Mouse (Mus musculus) gastrocnemius, adult 2 months (tissue): ENCODE data around the gene Tmem131l. TPM values are rescaled to one million over a fixed set of nuclear protein-coding genes. Genes with fewer than 3 reads are reported as not detected.
"Not testable (repeated sequence)": the region's sequence is repeated elsewhere in the genome, so short reads cannot be mapped to it uniquely, and the experiment has no call there.

Experiments used
- DNase-seq: peaks from one replicate; pipeline ENCODE4 v3.0.0; 2022
- H3K27ac ChIP-seq: fragments of 200-600 bp; 2 replicates; pipeline ENCODE4 v1.8.1; 2022; ENCODE audit warnings: mild to moderate bottlenecking
- H3K4me3 ChIP-seq: fragments of 200-600 bp; 2 replicates; pipeline ENCODE4 v1.8.1; 2022; ENCODE audit warnings: mild to moderate bottlenecking, moderate library complexity
- CTCF ChIP-seq: fragments of 200-600 bp; IDR thresholded peaks from 2 replicates; pipeline ENCODE4 v1.8.1; 2022; ENCODE audit warnings: antibody characterized with exemption, mild to moderate bottlenecking, moderate library complexity
- intact Hi-C: fragments of 180-260 bp; cut with DNase I; formaldehyde crosslinking; loops from one replicate; pipeline ENCODE4 v1.15.1; 2025
- total RNA-seq, 2 experiments: library from RNA; stranded (reverse); gene quantifications; 2 replicates each; pipeline ENCODE4 v1.2.3; 2021

Gene Tmem131l
- total RNA-seq, 2 experiments from 2014 or later, result 12.0 to 17.4 TPM

DNA sequence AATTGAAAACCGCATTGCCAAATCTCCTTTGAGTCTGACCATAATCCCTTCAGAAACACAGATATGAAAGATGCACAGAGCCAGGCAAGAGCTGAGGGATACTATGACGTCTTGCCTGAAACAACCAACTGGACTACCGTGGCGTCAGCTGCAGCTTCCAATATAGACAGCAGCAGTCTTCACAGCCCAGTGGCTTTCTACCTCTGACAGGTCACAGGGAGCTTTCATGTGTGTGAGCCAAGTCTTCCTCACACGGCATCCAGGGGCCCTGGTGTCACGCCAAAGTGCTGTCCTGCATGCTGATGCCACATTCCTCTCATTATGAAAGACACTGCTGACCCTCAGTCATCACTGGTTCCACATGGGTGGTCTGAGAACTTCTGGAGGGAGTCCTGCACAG is 134.8 kb downstream of the Tmem131l start:
- TF ChIP-seq CTCF, result no peak
- no peak overlapping the region for H3K27ac ChIP-seq
- DNase-seq, result no peak
- H3K4me3 ChIP-seq, result no peak overlapping the region
- intact Hi-C loops, result no loop called here

DNA sequence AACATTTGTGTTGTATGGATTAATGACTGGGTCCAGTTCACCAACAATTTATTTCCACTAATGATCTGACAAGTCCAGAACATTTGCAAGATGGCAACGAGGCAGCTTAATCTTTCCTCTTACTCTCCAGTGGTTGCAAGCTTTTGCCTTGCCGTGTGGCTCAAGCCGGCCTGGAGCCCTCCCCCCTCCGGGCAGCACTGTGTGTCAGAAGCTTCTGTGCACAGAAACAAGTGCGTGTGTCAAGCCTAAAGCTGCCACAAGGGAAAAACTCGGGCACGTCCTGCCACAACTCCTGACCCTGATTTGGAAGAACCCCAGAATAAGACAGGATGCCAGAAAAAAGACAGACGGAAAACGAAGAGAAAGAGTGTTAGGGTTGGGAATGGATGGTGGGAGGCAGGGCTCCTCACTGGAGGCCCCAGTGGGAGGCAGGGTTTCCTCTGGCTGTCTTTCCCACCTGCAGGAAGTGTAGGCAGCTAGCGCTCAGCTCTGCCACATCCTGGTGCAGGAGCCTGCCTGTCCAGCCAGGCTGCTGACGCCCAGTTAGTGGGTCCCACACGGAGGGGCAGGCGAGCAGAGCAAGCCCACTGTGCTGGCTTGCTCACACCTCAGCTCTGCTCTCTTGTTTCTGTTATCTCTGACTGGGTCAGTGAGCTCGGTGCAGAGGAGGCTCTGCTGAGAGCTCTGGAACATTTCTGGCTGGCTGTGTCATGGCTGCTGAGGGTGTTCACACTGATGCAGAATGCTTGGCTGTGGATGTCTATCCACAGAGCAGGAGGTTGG is 135.6 kb downstream of the Tmem131l start:
- Histone ChIP-seq H3K27ac (no peak overlapping the region), H3K4me3 (no peak overlapping the region)
- intact Hi-C loops, result no loop called here
- DNase-seq, result no peak
- TF ChIP-seq CTCF, result no peak

DNA sequence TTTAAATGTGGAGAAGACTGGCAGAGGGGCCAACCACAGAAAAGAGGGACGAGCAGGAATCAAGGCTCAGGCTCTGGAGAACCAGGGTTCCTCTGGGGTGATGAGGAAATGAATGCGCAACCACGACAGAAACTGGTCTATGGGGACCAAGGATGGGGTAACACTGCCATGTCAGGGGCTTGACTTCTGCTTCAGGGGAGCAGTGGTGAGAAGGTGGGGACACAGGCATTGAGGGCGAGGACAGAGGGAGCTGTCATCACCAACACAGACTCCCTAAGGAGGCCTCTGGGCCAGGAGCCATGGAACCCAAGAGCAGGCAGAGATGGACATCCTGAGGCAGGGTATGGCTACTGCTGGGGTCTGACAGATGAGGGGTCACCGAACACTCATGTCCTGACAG is 137.0 kb downstream of the Tmem131l start:
- DNase-seq, result no peak
- TF ChIP-seq CTCF, result no peak
- intact Hi-C loops, result no loop called here

DNA sequence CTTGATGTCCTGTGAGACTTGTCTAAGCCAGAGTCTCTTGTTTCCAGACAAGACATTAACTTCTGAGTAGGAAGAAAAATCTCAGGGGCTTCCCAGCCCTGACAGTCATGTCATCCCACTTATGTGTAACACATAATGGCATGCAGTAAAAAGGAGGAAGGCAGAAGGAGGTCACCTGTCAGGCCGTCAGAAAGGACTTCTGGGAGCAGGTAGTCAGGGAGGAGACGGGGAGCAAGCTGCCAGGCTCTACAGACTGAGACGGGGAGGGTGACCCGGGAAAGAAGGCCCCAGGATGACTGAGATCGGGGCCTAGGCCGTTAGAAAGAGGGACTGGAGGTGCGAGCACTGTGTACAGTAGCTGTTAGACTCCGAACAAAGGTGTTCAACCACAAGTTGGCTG is 137.5 kb downstream of the Tmem131l start:
- H3K4me3 ChIP-seq, result no peak overlapping the region
- intact Hi-C loops, result no loop called here
- no peak overlapping the region for H3K27ac ChIP-seq
- DNase-seq, result no peak
- no peak for TF ChIP-seq CTCF

More for the DNA sequence above, 137.0 kb downstream of the Tmem131l start:
- Histone ChIP-seq H3K27ac (no peak overlapping the region), H3K4me3 (no peak overlapping the region)

DNA sequence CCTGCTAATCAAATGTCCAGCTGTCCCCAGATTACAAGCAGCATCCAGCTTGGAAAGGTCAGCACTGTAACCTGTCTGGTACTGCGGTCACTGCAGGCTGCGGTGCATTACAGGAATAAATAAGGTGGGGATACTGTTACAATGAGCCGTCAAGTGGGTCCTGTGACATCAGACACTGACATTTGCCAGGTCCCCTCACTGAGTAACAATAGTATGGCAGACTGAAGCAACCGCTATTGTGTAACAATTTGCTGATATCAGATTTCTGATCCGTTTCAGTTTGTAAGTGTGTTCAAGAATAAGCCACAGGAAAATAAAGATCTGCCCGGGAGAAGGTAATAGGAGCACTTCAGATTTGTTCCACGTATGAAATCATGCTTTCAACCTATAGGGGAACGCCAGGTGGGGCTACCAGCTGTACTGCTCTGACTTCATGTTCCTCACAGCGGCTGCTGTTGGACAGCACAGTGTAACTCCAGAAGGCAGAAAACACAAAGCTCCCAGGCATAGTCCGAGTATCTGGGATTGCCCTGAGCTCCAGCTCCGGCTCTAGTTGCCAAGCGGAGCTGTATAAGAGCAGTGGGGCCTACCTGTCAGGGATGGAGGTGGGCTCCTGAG is 139.1 kb downstream of the Tmem131l start:
- Histone ChIP-seq H3K4me3 (no peak overlapping the region), H3K27ac (no peak overlapping the region)
- TF ChIP-seq CTCF, result no peak
- intact Hi-C loops, result no loop called here
- no peak for DNase-seq

DNA sequence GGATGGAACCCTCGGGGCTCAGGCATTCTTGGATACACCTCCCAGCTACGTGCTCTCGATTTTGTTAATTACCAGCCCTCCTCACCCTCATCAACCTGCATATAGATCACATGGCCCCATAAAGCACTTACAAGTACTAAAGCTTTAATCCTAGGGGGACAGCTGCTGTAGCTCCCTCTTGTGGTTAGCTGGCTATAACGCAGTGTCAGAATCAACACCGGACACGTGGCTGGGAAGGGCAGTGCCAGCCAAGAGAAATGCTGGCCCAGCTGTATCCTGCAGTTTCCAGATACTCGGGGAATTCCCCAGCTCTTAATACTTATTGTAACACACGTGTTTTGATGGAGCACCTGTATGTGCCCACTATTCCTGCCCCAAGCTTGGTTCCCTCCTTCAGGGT is 140.4 kb downstream of the Tmem131l start:
- Histone ChIP-seq H3K4me3 (no peak overlapping the region), H3K27ac (no peak overlapping the region)
- intact Hi-C loops, result loop anchor here (1.0 to 2.0 kb wide), 2 partner anchors 58 to 101 kb away; partner anchors contain the start of gene Tlr2
- TF ChIP-seq CTCF, result peak; percentile 92
- peak; percentile 81 for DNase-seq

DNA sequence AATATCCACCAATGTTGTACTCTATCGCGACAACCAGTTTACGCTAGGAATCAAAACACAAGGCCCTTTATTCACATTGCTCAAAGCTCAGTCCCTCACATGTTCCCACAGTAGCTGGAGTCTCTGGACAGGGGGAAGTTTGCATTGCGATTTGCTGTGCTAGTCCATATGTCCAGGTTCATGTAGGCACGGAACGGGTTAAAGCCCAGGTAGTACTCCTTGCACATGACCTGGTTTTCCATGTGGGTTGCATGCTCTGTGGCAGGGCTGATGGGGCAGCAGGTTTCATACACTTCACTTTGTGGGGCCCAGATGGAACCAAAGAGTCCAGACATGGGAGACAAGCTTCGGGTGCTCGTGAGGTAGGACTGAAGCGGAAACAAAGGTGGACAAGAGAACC is 141.7 kb downstream of the Tmem131l start:
- H3K27ac ChIP-seq, result no peak overlapping the region
- TF ChIP-seq CTCF, result no peak
- intact Hi-C loops, result loop anchor here (2.0 kb wide), 1 partner anchor 99 kb away; no protein-coding TSS in a partner anchor
- DNase-seq, result no peak
- no peak overlapping the region for H3K4me3 ChIP-seq

DNA sequence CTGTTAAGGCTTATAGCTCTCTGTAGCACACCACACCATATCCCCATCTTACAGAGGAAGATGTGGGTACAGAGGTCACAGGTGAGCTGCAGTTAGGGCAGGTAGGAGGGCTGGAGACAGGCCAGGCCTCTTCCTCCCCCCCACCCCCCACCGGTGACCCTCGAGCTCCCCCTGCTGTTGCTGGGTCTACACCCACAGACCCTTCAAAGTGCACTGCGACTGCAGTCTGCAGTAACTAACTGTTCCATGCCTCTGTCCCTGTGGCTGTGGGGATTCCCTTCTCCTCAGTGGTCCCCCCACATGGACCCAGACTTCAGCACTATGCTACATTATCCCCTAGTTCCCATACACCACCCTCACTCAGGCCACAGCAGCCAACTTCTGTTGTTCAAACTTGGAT is 144.2 kb downstream of the Tmem131l start:
- no peak for DNase-seq
- TF ChIP-seq CTCF, result peak; percentile 48
- Histone ChIP-seq H3K27ac (no peak overlapping the region), H3K4me3 (no peak overlapping the region)
- intact Hi-C loops, result no loop called here

DNA sequence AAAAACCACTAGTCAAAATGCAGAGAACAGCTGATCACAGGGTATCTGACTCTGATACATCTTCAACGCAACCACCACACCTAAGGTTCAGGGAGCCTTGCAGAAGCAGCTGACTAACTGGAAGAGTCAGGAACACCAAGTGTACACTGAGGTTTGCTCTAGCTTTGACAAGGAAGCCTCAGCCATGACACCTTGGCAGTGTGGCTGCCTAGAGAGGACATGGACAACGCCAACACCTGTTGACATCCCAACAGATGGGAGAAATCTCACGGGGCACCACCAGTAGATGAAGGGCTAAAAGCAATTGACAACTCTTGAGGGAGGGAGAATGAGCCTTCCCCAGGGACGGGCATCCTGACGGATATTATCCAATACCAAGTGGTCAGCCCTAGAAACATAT is 144.9 kb downstream of the Tmem131l start:
- Histone ChIP-seq H3K27ac (no peak overlapping the region), H3K4me3 (no peak overlapping the region)
- DNase-seq, result no peak
- intact Hi-C loops, result no loop called here
- no peak for TF ChIP-seq CTCF

DNA sequence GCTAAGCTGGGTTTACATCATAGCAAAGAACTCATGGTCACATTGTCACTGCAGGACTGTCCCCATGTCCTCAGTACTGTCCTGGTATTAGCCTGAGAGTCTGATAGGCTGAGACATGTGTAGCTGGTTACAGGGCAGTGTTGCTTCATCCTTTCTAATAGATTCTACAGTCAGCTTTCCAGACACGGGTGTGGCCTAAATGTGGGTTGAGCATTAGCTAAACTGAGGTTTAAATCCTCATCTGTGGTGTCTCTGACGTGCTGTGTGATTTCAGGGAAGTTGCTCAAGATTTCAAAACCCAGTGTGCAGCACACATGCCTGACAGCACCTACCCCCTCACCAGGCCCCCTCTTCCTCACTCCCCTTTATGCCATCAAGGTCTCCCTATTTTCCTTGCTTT is 154.8 kb downstream of the Tmem131l start:
- no peak for TF ChIP-seq CTCF
- intact Hi-C loops, result no loop called here
- no peak overlapping the region for H3K4me3 ChIP-seq
- H3K27ac ChIP-seq, result no peak overlapping the region
- DNase-seq, result no peak

DNA sequence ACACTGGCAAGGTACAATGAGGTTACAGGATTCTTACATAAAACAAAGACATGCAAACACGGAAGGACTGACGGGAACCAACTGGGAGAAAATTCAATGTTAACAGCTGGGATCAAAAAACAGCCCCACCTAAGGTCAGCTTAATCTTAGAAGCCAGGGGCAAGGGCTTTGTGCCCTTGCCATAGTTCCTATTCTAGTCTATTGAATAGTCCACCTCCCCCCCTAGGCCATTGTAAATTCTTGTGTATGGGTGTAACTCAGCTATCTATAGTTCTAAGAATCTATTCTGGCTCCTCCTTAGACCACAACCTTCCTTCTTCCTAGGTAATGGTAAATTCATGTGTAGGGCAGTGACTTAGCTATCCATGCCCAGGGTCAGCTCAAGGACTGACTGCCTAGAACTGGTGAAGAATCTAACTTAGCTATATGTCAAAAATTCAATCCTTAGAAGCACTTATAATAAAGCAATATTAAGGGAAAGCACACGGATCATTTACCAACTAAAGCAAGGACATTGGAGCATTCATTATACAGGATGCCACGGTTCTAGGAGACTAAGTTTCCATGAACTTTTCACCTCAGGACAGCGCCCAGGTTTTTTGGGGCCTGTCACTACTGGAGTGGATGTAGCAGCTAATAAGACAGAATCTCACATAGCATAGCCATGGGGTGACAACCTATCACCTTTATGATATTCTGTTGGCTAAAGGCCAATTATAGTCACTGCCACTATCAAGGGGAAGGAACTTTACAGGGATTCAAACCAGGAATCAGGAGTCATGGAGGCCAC is 160.5 kb downstream of the Tmem131l start:
- H3K27ac ChIP-seq, intact Hi-C loops, H3K4me3 ChIP-seq, DNase-seq: not testable (repeated sequence)

DNA sequence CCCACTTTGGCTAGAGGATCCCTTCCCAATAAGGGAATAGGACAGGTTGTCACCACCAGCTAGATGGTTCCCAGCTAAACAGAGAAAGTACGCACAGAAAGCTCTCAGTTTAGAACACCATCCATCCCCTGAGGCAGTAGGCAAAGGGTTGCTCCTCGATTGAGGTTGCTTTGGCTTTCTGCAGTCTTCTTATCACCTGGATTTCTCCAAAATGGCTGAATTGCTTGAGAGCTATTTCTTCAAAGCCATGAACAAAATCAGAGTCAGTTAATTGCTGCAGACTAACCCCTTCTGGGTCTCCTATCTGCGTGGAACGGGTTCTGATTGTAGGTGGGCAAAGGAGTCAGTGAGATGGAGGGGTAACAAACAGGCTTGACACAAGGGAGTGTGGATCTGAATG is 161.2 kb downstream of the Tmem131l start:
- H3K4me3 ChIP-seq, result no peak overlapping the region
- H3K27ac ChIP-seq, result no peak overlapping the region
- intact Hi-C loops, result no loop called here
- TF ChIP-seq CTCF, result no peak
- DNase-seq, result no peak

DNA sequence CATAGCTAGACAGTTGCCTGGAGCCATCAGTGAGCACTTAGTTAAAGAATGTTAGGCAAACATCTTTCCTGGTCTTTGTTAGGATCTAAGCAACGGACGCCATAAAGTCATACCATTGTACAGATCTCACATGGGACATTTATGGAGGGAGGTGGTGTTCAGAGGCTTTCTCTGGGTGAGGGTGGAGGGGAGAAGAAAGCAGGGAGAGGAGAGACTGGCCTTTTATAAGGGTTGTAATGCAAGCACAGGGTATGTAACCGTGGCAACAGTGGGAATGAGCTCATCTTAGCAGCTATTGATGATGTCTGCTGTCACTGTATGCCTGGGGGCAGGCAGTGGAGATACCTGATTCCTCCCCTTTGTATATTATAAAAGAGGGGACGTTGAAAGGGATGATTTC is 163.7 kb downstream of the Tmem131l start:
- no peak for DNase-seq
- no peak for TF ChIP-seq CTCF
- intact Hi-C loops, result no loop called here
- no peak overlapping the region for H3K27ac ChIP-seq
- H3K4me3 ChIP-seq, result no peak overlapping the region

DNA sequence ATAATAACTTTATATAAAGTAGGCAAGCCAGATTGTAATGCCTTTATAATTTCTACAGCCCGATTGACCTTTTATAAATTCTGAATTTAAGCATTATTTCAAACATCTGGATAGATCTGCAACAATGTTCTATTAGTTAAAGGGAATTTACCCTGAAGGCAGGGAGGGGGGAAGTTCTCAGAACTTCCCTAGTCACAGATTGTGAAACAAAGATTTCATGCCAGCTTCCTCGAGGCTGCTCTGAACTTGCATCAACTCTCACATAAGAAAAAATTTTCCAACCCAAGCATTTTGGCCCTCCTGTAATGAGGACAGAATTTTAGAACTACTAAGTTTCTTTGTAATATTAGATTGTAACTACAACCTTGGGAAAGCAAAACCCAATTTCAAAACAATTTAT is 164.9 kb downstream of the Tmem131l start:
- H3K27ac ChIP-seq, intact Hi-C loops, DNase-seq, H3K4me3 ChIP-seq: not testable (repeated sequence)

DNA sequence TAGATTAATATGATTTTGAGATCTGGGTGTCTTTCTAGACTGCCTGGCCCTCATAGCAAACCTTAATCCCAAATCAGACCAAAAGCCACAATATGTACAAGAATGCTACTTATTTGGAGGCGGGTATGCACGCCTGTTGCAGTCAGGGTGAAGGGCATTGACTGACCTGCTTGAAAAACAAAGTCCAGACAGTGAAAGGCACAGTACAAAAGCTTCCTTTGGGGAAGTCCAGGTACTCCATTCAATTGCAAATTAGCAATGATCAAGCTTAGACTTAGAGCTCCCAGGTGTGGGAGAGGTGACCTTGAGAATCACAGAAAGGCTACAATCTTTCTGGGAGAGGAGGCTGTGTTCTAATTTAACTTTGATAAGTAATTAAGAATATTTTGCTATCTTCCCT is 167.1 kb downstream of the Tmem131l start:
- H3K4me3 ChIP-seq, intact Hi-C loops, DNase-seq, H3K27ac ChIP-seq: not testable (repeated sequence)

DNA sequence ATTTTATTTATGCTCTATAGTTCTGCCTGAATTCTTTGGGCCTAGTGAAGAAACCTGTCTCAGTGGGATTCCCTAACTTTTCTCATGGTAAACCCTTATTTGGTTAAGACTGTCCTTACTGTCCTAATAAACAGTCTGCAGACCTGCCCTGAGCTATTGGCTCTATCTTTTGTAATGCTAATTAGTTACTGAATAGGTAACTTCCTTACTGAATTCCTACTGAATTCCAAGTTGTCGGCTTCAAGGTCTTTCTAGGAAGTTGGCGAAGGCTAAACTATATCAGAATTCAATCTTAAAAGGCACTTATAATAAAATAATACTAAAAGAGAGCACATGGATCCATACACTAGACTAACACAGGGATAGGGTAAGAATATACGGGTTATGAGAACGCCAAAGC is 168.0 kb downstream of the Tmem131l start:
- H3K27ac ChIP-seq, intact Hi-C loops, DNase-seq, H3K4me3 ChIP-seq: not testable (repeated sequence)

DNA sequence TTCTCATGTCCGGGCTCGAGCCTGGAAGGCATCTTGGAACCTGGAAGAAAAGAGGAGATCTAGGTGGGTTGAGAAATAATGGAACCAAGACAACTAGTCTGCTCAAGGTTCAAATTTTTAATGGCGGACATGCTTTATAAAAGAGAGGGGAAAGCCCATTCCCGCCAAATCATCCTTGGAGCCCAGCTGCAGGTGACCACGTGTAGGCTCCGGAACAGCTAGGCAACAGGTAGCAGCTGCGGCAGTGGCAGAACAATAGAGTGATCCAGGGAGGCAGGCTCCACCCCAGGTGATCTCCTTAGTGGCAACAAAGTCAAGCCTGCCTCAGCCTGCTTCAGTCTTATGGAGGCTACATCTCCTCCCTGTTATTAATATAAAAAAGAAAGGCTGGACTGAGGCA is 168.4 kb downstream of the Tmem131l start:
- intact Hi-C loops, H3K4me3 ChIP-seq, DNase-seq, H3K27ac ChIP-seq: not testable (repeated sequence)
